Mouse (Mus musculus) kidney, embryonic 16.5 days (tissue): ENCODE measurements at regions not wholly inside any gene's neighbourhood (a gene's known extent, or its start where the extent isn't known, plus 50 kb on each side); places are given as distances from the start of the nearest gene placed in this dataset.

ENCODE experiments used
- ATAC-seq: fragments of 200-750 bp; cut with Nextera tagmentation; 2 replicates; pipeline ENCODE4 v1.8.0; 2017; ENCODE audit warnings: moderate TSS enrichment; ENCODE audit not compliant: low FRiP score, low TSS enrichment
- H3K27ac ChIP-seq: fragments of 300-500 bp; sonication (generic); 2 replicates; pipeline ENCODE4 v1.5.1; 2014; ENCODE audit warnings: low read length
- H3K27me3 ChIP-seq: fragments of 300-500 bp; sonication (generic); 2 replicates; pipeline ENCODE4 v1.6.1; 2014; ENCODE audit warnings: low read length, control low read depth, mixed read lengths; ENCODE audit not compliant: insufficient read depth
- H3K36me3 ChIP-seq: fragments of 300-500 bp; sonication (generic); 2 replicates; pipeline ENCODE4 v1.6.1; 2014; ENCODE audit warnings: low read length, control low read depth, mixed read lengths; ENCODE audit not compliant: insufficient read depth
- H3K4me1 ChIP-seq: fragments of 300-500 bp; sonication (generic); 2 replicates; pipeline ENCODE4 v1.6.1; 2014; ENCODE audit warnings: low read length, control low read depth, mixed read lengths; ENCODE audit not compliant: insufficient read depth
- H3K4me2 ChIP-seq: fragments of 300-500 bp; sonication (generic); replicated peaks from 2 replicates; pipeline ENCODE4 v1.6.1; 2014; ENCODE audit warnings: low read depth, low read length
- H3K4me3 ChIP-seq: fragments of 300-500 bp; sonication (generic); 2 replicates; pipeline ENCODE4 v1.5.1; 2014; ENCODE audit warnings: mild to moderate bottlenecking, low read length
- H3K9ac ChIP-seq: fragments of 300-500 bp; sonication (generic); replicated peaks from 2 replicates; pipeline ENCODE4 v1.6.1; 2014; ENCODE audit warnings: low read length
- H3K9me3 ChIP-seq: fragments of 300-500 bp; sonication (generic); 2 replicates; pipeline ENCODE4 v1.6.1; 2016; ENCODE audit warnings: low read length, control low read depth
- WGBS: fragments of 180-500 bp; shearing (Covaris S2); extraction: QIAGEN DNeasy Blood & Tissue Kit; methylation state at CpG from one replicate; pipeline ENCODE4 v1.1.7; 2014; 5-methylcytosine and 5-hydroxymethylcytosine counted together

- WGBS: 13% methylated on average over 1 of the region's 1 CpGs
- Histone ChIP-seq H3K27ac (no peak overlapping the region), H3K4me3 (no peak overlapping the region), H3K4me1 (no peaks in the 10 kb centered on the region), H3K36me3 (no peaks in the 10 kb centered on the region), H3K9me3 (no peaks in the 10 kb centered on the region), H3K27me3 (no peaks in the 10 kb centered on the region), H3K9ac (no peak overlapping the region), H3K4me2 (no peak overlapping the region)
- no peak for ATAC-seq
Measured at GRCm38 (mm10) chr8:79587258-79587657, 52.2 kb upstream of the Otud4 start.

GRCm38 (mm10) chr8:79584966-79585365, 54.5 kb upstream of the Otud4 start:
- H3K4me1 ChIP-seq: no peaks in the 10 kb centered on the region
- H3K27me3 ChIP-seq: no peaks in the 10 kb centered on the region
- no peaks in the 10 kb centered on the region for H3K36me3 ChIP-seq
- no peak overlapping the region for H3K4me3 ChIP-seq
- H3K9me3 ChIP-seq: no peaks in the 10 kb centered on the region
- ATAC-seq: no peak
- H3K9ac ChIP-seq: no peak overlapping the region
- H3K4me2 ChIP-seq: no peak overlapping the region
- WGBS: 36% methylated on average over 3 of the region's 3 CpGs
- no peak overlapping the region for H3K27ac ChIP-seq

GRCm38 (mm10) chr8:79583326-79583725, 56.1 kb upstream of the Otud4 start:
- H3K27me3 ChIP-seq: no peaks in the 10 kb centered on the region
- no peak for ATAC-seq
- H3K4me3 ChIP-seq: no peak overlapping the region
- no peaks in the 10 kb centered on the region for H3K4me1 ChIP-seq
- 31% methylated on average over 6 of the region's 6 CpGs for WGBS
- no peak overlapping the region for H3K9ac ChIP-seq
- H3K9me3 ChIP-seq: no peaks in the 10 kb centered on the region
- H3K27ac ChIP-seq: no peak overlapping the region
- H3K36me3 ChIP-seq: no peaks in the 10 kb centered on the region
- H3K4me2 ChIP-seq: no peak overlapping the region

GRCm38 (mm10) chr8:79582195-79582594, 57.2 kb upstream of the Otud4 start:
- 95% methylated on average over 2 of the region's 2 CpGs for WGBS
- no peak for ATAC-seq
- no peaks in the 10 kb centered on the region for H3K36me3 ChIP-seq

GRCm38 (mm10) chr8:79576086-79576485, 63.3 kb upstream of the Otud4 start:
- ATAC-seq: peak; percentile 80
- Histone ChIP-seq H3K4me2 (no peak overlapping the region), H3K27me3 (no peaks in the 10 kb centered on the region), H3K4me1 (peaks cover 11% of the 10 kb centered on the region; the same call in 1 of the 2 replicates), H3K4me3 (no peak overlapping the region), H3K36me3 (no peaks in the 10 kb centered on the region), H3K27ac (no peak overlapping the region; the same call in 1 of the 2 replicates), H3K9me3 (no peaks in the 10 kb centered on the region), H3K9ac (no peak overlapping the region)
- WGBS: 12% methylated on average over 7 of the region's 7 CpGs

More at GRCm38 (mm10) chr8:79582195-79582594, 57.2 kb upstream of the Otud4 start:
- Histone ChIP-seq H3K4me1 (no peaks in the 10 kb centered on the region), H3K27ac (no peak overlapping the region), H3K4me3 (no peak overlapping the region), H3K4me2 (no peak overlapping the region), H3K27me3 (no peaks in the 10 kb centered on the region), H3K9me3 (no peaks in the 10 kb centered on the region), H3K9ac (no peak overlapping the region)

- no peaks in the 10 kb centered on the region for H3K27me3 ChIP-seq
- H3K4me3 ChIP-seq: no peak overlapping the region
- H3K9ac ChIP-seq: no peak overlapping the region
- H3K4me2 ChIP-seq: no peak overlapping the region
- peaks cover 11% of the 10 kb centered on the region; the same call in 1 of the 2 replicates for H3K4me1 ChIP-seq
- no peak overlapping the region for H3K27ac ChIP-seq
- no peaks in the 10 kb centered on the region for H3K9me3 ChIP-seq
- ATAC-seq: no peak
- 60% methylated on average over 2 of the region's 2 CpGs for WGBS
- no peaks in the 10 kb centered on the region for H3K36me3 ChIP-seq
Measured at GRCm38 (mm10) chr8:79575175-79575734, 64.2 kb upstream of the Otud4 start.

GRCm38 (mm10) chr8:79573491-79573890, 65.9 kb upstream of the Otud4 start:
- Histone ChIP-seq H3K9ac (no peak overlapping the region), H3K27ac (no peak overlapping the region), H3K9me3 (no peaks in the 10 kb centered on the region), H3K4me3 (no peak overlapping the region), H3K36me3 (no peaks in the 10 kb centered on the region), H3K4me2 (no peak overlapping the region), H3K27me3 (no peaks in the 10 kb centered on the region), H3K4me1 (peaks cover 11% of the 10 kb centered on the region; the same call in 1 of the 2 replicates)
- ATAC-seq: no peak
- 84% methylated on average over 7 of the region's 7 CpGs for WGBS

- Histone ChIP-seq H3K36me3 (no peaks in the 10 kb centered on the region), H3K27ac (no peak overlapping the region), H3K4me1 (peaks cover 11% of the 10 kb centered on the region; the same call in 1 of the 2 replicates), H3K27me3 (no peaks in the 10 kb centered on the region), H3K9me3 (no peaks in the 10 kb centered on the region), H3K4me3 (no peak overlapping the region), H3K9ac (no peak overlapping the region), H3K4me2 (no peak overlapping the region)
- WGBS: 96% methylated on average over 5 of the region's 5 CpGs
- ATAC-seq: no peak
Measured at GRCm38 (mm10) chr8:79572526-79572925, 66.9 kb upstream of the Otud4 start.

- Histone ChIP-seq H3K4me1 (no peaks in the 10 kb centered on the region), H3K9me3 (no peaks in the 10 kb centered on the region), H3K9ac (no peak overlapping the region), H3K36me3 (no peaks in the 10 kb centered on the region), H3K27me3 (no peaks in the 10 kb centered on the region), H3K4me3 (no peak overlapping the region), H3K27ac (no peak overlapping the region), H3K4me2 (no peak overlapping the region)
- WGBS: 85% methylated on average over 6 of the region's 6 CpGs
- no peak for ATAC-seq
Measured at GRCm38 (mm10) chr8:79563101-79563500, 76.3 kb upstream of the Otud4 start.

- Histone ChIP-seq H3K36me3 (no peaks in the 10 kb centered on the region), H3K4me1 (no peaks in the 10 kb centered on the region), H3K4me2 (no peak overlapping the region), H3K27ac (no peak overlapping the region), H3K4me3 (no peak overlapping the region), H3K9me3 (no peaks in the 10 kb centered on the region), H3K27me3 (no peaks in the 10 kb centered on the region), H3K9ac (no peak overlapping the region)
- WGBS: 79% methylated on average over 8 of the region's 8 CpGs
- no peak for ATAC-seq
Measured at GRCm38 (mm10) chr8:79562669-79563068, 76.7 kb upstream of the Otud4 start.
